Mouse (Mus musculus) hematopoietic stem cell, adult 5-6 weeks (primary cell): ENCODE measurements around the gene Ppp1r12b. TPM values are rescaled to one million over a fixed set of nuclear protein-coding genes. Genes with fewer than 3 reads are reported as not detected.
"Not testable (repeated sequence)": the region's sequence is repeated elsewhere in the genome, so short reads cannot be mapped to it uniquely, and the experiment has no call there.

Experiments
- ATAC-seq, 2 experiments: fragments of 125-278 bp in 1 of 2; replicated peaks in 1 of 2; 2 replicates each; pipeline ENCODE4 v1.8.0; 2016 to 2017; ENCODE audit warnings: inconsistent platforms in 2 of 2, mild to moderate bottlenecking in 2 of 2, moderate number of reproducible peaks in 2 of 2, low read depth in 1 of 2, moderate TSS enrichment in 1 of 2; ENCODE audit not compliant: low FRiP score in 2 of 2, poor library complexity in 2 of 2, severe bottlenecking in 2 of 2, insufficient read depth in 1 of 2, low TSS enrichment in 1 of 2
- total RNA-seq: library from RNA; stranded (forward); fragments of 172-1452, 232-1000 nt; gene quantifications from 2 replicates; pipeline ENCODE4 v1.2.3, GENCODE M21; 2017

Ppp1r12b gene
- total RNA-seq, 1 experiment from 2014 or later = 9.3 TPM

- no peak for ATAC-seq
Measured at GRCm38 (mm10) chr1:134872678-134873077, 83.1 kb downstream of the Ppp1r12b start.

- no peak for ATAC-seq
Measured at GRCm38 (mm10) chr1:134866426-134866825, 89.3 kb downstream of the Ppp1r12b start.

- ATAC-seq = no peak
Measured at GRCm38 (mm10) chr1:134865552-134865951, 90.2 kb downstream of the Ppp1r12b start.

GRCm38 (mm10) chr1:134860538-134860937 is 95.2 kb downstream of the Ppp1r12b start:
- ATAC-seq = no peak

- ATAC-seq = no peak
Measured at GRCm38 (mm10) chr1:134858344-134859053, 97.2 kb downstream of the Ppp1r12b start.

GRCm38 (mm10) chr1:134854325-134854982 is 101.3 kb downstream of the Ppp1r12b start:
- ATAC-seq = 0 out of 4 replicates have a peak, but pooled peaks of 1 of the 2 experiments have one; percentile 21

- ATAC-seq = no peak
Measured at GRCm38 (mm10) chr1:134852797-134853196, 102.9 kb downstream of the Ppp1r12b start.

GRCm38 (mm10) chr1:134851211-134851610 is 104.5 kb downstream of the Ppp1r12b start:
- ATAC-seq = no peak

GRCm38 (mm10) chr1:134850361-134850760 is 105.4 kb downstream of the Ppp1r12b start:
- no peak for ATAC-seq

GRCm38 (mm10) chr1:134847851-134848250 is 107.9 kb downstream of the Ppp1r12b start:
- ATAC-seq = no peak

GRCm38 (mm10) chr1:134846295-134846988 is 109.3 kb downstream of the Ppp1r12b start:
- no peak for ATAC-seq

- ATAC-seq = no peak
Measured at GRCm38 (mm10) chr1:134843369-134843768, 112.4 kb downstream of the Ppp1r12b start.

- ATAC-seq = no peak
Measured at GRCm38 (mm10) chr1:134836909-134837480, 118.7 kb downstream of the Ppp1r12b start.

GRCm38 (mm10) chr1:134830881-134831280 is 124.9 kb downstream of the Ppp1r12b start:
- not testable (repeated sequence) for ATAC-seq

GRCm38 (mm10) chr1:134829635-134830034 is 126.1 kb downstream of the Ppp1r12b start:
- ATAC-seq = peak; percentile 53 to 62; a peak in 1 of 4 replicates

GRCm38 (mm10) chr1:134824896-134825295 is 130.8 kb downstream of the Ppp1r12b start:
- ATAC-seq = no peak

GRCm38 (mm10) chr1:134823842-134824241 is 131.9 kb downstream of the Ppp1r12b start:
- no peak for ATAC-seq

- ATAC-seq = no peak
Measured at GRCm38 (mm10) chr1:134823323-134823722, 132.4 kb downstream of the Ppp1r12b start.
